ENCODE assay signal across 8 mouse cellular contexts in the genomic region with DNA sequence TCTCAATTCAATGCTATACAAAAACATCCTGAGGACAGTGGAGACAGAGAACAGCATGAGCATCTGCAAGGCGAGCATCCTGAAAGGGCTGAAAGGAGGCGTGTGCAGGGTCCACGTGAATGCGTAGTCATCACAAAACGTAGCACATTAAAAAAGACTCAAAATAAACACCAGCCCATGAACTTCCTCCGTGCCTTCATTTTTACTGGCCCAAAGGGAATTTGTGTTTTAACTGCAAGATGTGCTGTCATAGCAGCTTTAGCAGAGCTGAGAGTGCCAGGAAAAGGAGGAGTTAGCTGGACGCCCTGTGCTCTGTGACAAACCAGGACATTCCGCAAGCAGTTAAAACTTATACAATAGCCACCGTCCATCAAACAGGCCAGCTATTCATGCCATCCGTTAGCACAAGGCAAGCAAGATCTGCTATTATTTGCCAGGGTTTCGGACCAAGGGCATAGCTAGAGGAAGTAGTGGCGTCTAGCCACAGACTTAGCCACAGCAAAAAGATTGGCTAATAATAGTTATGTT.
DNase-seq lines count a peak whose midpoint lies in the region; ATAC-seq and TF ChIP-seq lines count a peak whose summit lies in the region.

No protein-coding gene starts in this region.

- no peak overlapping the region for H3K4me3 ChIP-seq in liver, postnatal 0 days (ENCODE audit: low read depth, low read length)
- H3K4me3 ChIP-seq in liver, embryonic 12.5 days, result no peak overlapping the region
- H3K4me3 ChIP-seq in forebrain, embryonic 12.5 days (replicated peaks), result no peak overlapping the region
- no peak overlapping the region for H3K4me3 ChIP-seq in kidney, embryonic 14.5 days (ENCODE audit: low read length)
- 0 out of 2 replicates have a peak overlapping the region, but pooled peaks have one; percentile 3 for H3K4me3 ChIP-seq in midbrain, embryonic 14.5 days (replicated peaks; ENCODE audit: low read depth, low read length)

- no peak for DNase-seq in liver, postnatal 0 days
- DNase-seq in midbrain, embryonic 14.5 days, result peak; percentile 55
- DNase-seq in MN1 (ENCODE audit: low spot score), result no peak
- no peak for DNase-seq in B cell, adult 2 months
- DNase-seq in spleen, postnatal 4 days (ENCODE audit: low spot score in 2 of 2), result no peak

- H3K9me3 ChIP-seq in liver, postnatal 0 days (ENCODE audit: low read length), result no peaks in the 10 kb centered on the region
- no peaks in the 10 kb centered on the region for H3K9me3 ChIP-seq in liver, embryonic 12.5 days (replicated peaks)
- no peaks in the 10 kb centered on the region for H3K9me3 ChIP-seq in forebrain, embryonic 12.5 days
- no peaks in the 10 kb centered on the region for H3K9me3 ChIP-seq in kidney, embryonic 14.5 days (ENCODE audit: control insufficient read depth, low read length)
- H3K9me3 ChIP-seq in midbrain, embryonic 14.5 days (ENCODE audit: control insufficient read depth, low read length), result no peaks in the 10 kb centered on the region

- H3K4me1 ChIP-seq in liver, postnatal 0 days (ENCODE audit: insufficient read depth), result no peaks in the 10 kb centered on the region; the same call in 1 of the 2 replicates
- H3K4me1 ChIP-seq in liver, embryonic 12.5 days, result no peaks in the 10 kb centered on the region
- H3K4me1 ChIP-seq in forebrain, embryonic 12.5 days, result peaks cover 20% of the 10 kb centered on the region
- no peaks in the 10 kb centered on the region for H3K4me1 ChIP-seq in kidney, embryonic 14.5 days (ENCODE audit: control insufficient read depth, insufficient read depth, low read length)
- H3K4me1 ChIP-seq in midbrain, embryonic 14.5 days (ENCODE audit: control insufficient read depth, insufficient read depth, low read length), result peaks cover 5% of the 10 kb centered on the region; the same call in 1 of the 2 replicates

- 27% methylated on average over 12 of the region's 12 CpGs for WGBS in liver, postnatal 0 days (ENCODE audit: insufficient replicate concordance)
- 40% methylated on average over 12 of the region's 12 CpGs for WGBS in liver, embryonic 12.5 days (ENCODE audit: insufficient replicate concordance)
- WGBS in forebrain, embryonic 12.5 days, result 17% methylated on average over 12 of the region's 12 CpGs
- WGBS in kidney, embryonic 14.5 days, result 52% methylated on average over 12 of the region's 12 CpGs
- WGBS in midbrain, embryonic 14.5 days, result 5% methylated on average over 12 of the region's 12 CpGs

- TF ChIP-seq EP300 in liver, postnatal 0 days (IDR thresholded peaks at IDR 0.05; ENCODE audit: low read depth), result no peak

- H3K36me3 ChIP-seq in liver, postnatal 0 days (replicated peaks; ENCODE audit: insufficient read depth, low read length), result no peaks in the 10 kb centered on the region
- H3K36me3 ChIP-seq in liver, embryonic 12.5 days, result no peaks in the 10 kb centered on the region
- no peaks in the 10 kb centered on the region for H3K36me3 ChIP-seq in forebrain, embryonic 12.5 days (replicated peaks)
- no peaks in the 10 kb centered on the region for H3K36me3 ChIP-seq in kidney, embryonic 14.5 days (ENCODE audit: control insufficient read depth, insufficient read depth, low read length)
- no peaks in the 10 kb centered on the region for H3K36me3 ChIP-seq in midbrain, embryonic 14.5 days (ENCODE audit: control insufficient read depth, insufficient read depth, low read length)

- H3K27me3 ChIP-seq in liver, postnatal 0 days (ENCODE audit: insufficient read depth, low read length), result no peaks in the 10 kb centered on the region
- H3K27me3 ChIP-seq in liver, embryonic 12.5 days (replicated peaks), result no peaks in the 10 kb centered on the region; the same call in 1 of the 2 replicates
- H3K27me3 ChIP-seq in forebrain, embryonic 12.5 days, result 0 out of 2 replicates have a peak, but pooled peaks cover 6% of the 10 kb centered on the region
- no peaks in the 10 kb centered on the region for H3K27me3 ChIP-seq in kidney, embryonic 14.5 days (ENCODE audit: control insufficient read depth, insufficient read depth, low read length)
- no peaks in the 10 kb centered on the region for H3K27me3 ChIP-seq in midbrain, embryonic 14.5 days (ENCODE audit: control insufficient read depth, insufficient read depth, low read length)

- H3K4me2 ChIP-seq in liver, postnatal 0 days (ENCODE audit: low read depth, low read length), result peak overlapping the region; percentile 33
- H3K4me2 ChIP-seq in liver, embryonic 12.5 days, result no peak overlapping the region
- peak overlapping the region; percentile 30 for H3K4me2 ChIP-seq in forebrain, embryonic 12.5 days
- 0 out of 2 replicates have a peak overlapping the region, but pooled peaks have one; percentile 3 for H3K4me2 ChIP-seq in kidney, embryonic 14.5 days (replicated peaks; ENCODE audit: low read depth, low read length)
- H3K4me2 ChIP-seq in midbrain, embryonic 14.5 days (ENCODE audit: low read length), result peak overlapping the region; percentile 44

- H3K9ac ChIP-seq in liver, postnatal 0 days (replicated peaks), result no peak overlapping the region
- H3K9ac ChIP-seq in liver, embryonic 12.5 days, result no peak overlapping the region
- H3K9ac ChIP-seq in forebrain, embryonic 12.5 days, result no peak overlapping the region
- H3K9ac ChIP-seq in kidney, embryonic 14.5 days (ENCODE audit: low read depth, low read length), result no peak overlapping the region
- H3K9ac ChIP-seq in midbrain, embryonic 14.5 days (replicated peaks; ENCODE audit: low read length), result no peak overlapping the region

- ATAC-seq in liver, postnatal 0 days, result no peak
- no peak for ATAC-seq in liver, embryonic 12.5 days
- no peak for ATAC-seq in forebrain, embryonic 12.5 days (ENCODE audit: low FRiP score)
- ATAC-seq in kidney, embryonic 14.5 days (ENCODE audit: low FRiP score, low TSS enrichment), result no peak
- no peak for ATAC-seq in midbrain, embryonic 14.5 days (ENCODE audit: low FRiP score, low TSS enrichment)

- H3K27ac ChIP-seq in liver, postnatal 0 days (ENCODE audit: low read depth), result no peak overlapping the region
- no peak overlapping the region for H3K27ac ChIP-seq in liver, embryonic 12.5 days
- no peak overlapping the region for H3K27ac ChIP-seq in forebrain, embryonic 12.5 days
- no peak overlapping the region for H3K27ac ChIP-seq in kidney, embryonic 14.5 days (ENCODE audit: low read depth, low read length)
- peak overlapping the region; percentile 46; the same call in 1 of the 2 replicates for H3K27ac ChIP-seq in midbrain, embryonic 14.5 days (replicated peaks; ENCODE audit: low read depth, low read length)

- TF ChIP-seq CTCF in liver, postnatal 0 days (IDR thresholded peaks at IDR 0.05; ENCODE audit: low read depth), result no peak
